Mouse (Mus musculus) monocyte, adult 2 months (primary cell): ENCODE data around the gene Fam81a.

Source experiments
- DNase-seq, 2 experiments: peaks; one replicate each; pipeline ENCODE4 v3.0.0; 2022; ENCODE audit warnings: low spot score in 2 of 2, low read depth in 1 of 2

Fam81a gene

DNA sequence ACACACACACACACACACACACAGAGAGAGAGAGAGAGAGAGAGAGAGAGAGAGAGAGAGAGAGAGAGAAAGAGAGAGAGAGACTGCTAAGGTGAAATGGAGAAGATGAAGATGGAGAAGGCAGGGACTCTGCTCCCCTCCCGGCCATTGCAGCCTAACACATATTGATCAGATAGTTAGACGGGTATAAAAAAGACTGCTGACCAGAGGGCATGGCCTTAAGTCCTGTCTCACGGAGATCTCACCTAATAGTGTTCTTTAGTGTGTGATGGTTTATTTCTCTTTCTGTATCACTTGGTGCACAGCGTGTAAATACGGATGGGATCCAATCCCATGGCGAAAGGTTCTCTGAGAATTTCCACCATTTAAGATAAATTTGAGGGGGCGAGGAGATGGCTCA lies at the start of gene Fam81a:
Fam81a (minus strand) TSS at position 101 of the 400 bp plus-strand sequence.
- no peak for DNase-seq

DNA sequence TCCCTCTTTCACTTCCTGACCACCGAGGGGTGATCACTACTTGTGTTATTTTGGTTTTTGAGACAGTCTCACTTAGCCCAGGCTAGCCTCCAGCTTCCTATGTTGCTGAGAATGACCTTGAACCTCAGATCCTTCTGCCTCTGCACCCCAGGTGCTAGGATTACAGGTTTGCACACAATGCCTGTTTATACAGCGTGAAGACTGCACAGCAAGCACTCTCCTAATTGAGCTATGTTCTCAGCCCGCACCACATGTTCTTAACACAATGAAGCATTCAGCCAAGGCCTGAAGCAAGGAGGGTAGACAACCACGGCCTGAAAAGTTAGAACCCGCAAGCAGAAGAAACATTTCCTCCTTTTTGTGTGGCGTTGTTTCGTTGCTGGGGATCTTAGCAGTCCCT lies 40.3 kb upstream of the Fam81a start:
- DNase-seq = no peak

DNA sequence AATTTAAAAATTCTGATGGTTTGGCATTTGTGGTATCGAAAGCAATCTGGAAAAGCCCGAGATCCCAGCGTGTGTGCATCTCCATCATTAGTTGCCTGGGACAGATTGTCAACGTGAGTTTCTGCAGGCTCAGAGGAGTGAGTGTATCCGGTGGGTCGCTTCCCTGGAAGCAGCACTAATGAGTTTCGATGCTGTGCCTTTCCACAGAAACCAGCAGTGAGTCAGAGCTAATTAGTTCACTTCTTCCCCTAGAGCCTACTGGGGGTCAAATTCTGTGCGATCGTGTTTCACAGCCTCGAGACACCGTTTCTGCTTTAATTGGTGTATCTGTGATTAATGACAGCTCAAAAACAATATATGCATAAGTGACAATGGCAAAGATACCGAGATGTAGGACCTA lies 39.4 kb upstream of the Fam81a start:
- no peak for DNase-seq

- no peak for DNase-seq
Observed at GRCm38 (mm10) chr9:70176291-70176690, 33.9 kb upstream of the Fam81a start.

DNA sequence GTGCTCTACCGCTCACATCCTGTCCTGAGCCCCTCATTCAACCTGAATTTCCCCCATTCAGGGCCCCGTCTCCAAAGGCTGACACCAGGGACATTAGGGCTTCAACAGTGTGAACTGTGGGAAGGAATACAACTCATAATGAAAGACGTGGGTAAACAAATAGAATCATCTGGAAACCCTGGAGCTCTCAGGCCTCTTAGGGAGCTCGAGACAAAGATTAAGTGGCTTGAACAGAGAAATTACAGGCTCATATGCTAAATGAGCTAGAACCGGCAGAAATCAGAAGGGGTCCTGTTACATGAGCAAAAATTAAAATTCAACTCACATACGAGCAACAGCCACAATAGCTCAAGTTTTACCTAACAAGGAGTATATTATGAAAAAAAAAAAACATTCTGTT lies 32.5 kb upstream of the Fam81a start:
- DNase-seq = no peak

DNA sequence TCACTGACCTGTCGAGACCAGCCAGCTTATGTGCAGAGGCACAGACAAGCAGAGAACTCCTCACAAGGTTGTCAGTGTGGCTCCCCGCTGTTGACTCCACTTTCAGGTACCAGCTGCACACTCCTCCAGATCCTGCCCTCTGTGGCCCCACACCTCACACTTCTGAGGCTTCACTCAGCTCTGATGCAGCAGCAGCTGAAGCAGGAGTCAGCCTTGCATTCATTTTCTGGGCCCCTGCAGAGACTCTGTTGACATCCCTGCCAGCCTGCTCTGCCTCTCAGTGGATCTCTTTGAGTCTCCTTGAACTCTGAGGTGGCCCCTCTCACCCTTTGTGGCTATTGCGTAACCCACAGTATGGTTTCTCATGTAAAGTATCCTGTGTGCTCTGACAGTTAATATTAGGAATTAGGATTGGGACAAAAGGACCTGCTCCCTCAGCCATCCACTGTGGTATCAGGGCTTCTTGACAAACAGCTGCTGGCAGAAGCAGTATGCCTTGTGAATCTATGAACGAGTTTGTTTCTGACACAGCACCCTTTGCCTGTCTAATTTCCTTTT lies 32.0 kb upstream of the Fam81a start:
- no peak for DNase-seq

DNA sequence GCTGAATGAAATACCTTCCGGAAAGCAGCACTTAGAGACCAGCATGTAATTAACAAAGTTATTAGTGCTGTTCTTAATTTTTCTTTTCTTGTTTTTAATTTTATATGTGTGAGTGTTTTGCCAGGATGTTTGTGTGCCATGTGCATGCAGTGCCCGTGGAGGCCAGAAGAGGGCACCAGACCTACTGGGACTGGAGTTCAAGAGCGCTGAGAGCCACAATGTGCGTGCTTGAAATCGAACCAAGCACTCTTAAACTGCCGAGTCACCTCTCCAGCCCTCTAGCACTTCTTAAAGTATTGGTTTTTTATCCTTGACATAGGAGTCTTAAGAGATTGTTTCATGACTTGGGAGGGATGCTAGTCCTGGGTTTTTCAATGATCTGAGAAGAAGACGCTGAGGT lies 26.6 kb upstream of the Fam81a start:
- DNase-seq = no peak

DNA sequence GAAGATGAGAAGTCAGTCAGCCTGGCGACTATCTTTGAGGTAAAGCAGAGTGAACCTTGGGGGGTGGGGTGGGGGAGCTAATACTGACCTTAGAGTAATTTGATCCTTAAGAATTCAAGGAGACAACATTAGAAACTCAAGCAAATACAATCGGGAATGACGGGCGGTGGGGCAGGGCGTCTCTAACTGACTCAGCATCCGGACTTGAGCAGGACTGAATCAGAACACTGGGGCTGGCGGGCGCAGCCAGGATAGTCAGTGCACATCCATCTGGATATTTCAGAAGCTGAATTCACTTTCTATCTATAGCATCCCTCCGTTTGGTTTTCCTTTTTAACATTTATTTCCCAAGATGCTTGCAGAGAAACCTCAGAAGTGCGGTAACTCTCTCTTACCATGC lies 17.7 kb upstream of the Fam81a start:
- DNase-seq = no peak

DNA sequence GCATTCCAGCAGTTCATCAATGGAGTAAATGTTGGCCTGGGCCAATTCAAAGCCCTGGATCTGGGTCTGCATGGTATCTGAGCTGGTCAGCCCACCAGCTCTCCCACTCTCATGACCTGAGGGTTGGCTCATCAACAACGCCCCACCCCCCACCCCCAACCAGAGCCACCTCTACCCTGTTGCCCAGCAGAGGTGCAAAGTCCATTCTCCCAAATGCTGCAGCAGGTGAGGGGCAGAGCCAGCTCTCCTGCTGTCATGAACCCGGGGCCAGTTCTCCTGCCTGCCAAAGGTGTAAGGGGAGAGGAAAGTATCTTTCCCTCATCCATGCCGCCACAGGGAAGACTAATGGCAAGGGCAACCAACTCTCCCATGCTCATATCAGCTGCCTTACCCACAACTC lies 5.3 kb upstream of the Fam81a start:
- DNase-seq = no peak

- no peak for DNase-seq
Observed at GRCm38 (mm10) chr9:70145426-70145825, 3.1 kb upstream of the Fam81a start.

- DNase-seq = no peak
Observed at GRCm38 (mm10) chr9:70143326-70143725, 966 bp upstream of the Fam81a start.

GRCm38 (mm10) chr9:70141885-70142326 lies 454 bp downstream of the Fam81a start:
- no peak for DNase-seq

- DNase-seq = no peak
Observed at GRCm38 (mm10) chr9:70140871-70141796, 1.2 kb downstream of the Fam81a start.

GRCm38 (mm10) chr9:70140340-70140739 lies 2.0 kb downstream of the Fam81a start:
- no peak for DNase-seq

- no peak for DNase-seq
Observed at GRCm38 (mm10) chr9:70139331-70139885, 3.0 kb downstream of the Fam81a start.

- DNase-seq = no peak
Observed at GRCm38 (mm10) chr9:70138511-70138910, 3.8 kb downstream of the Fam81a start.

- DNase-seq = no peak
Observed at GRCm38 (mm10) chr9:70137991-70138390, 4.4 kb downstream of the Fam81a start.

DNA sequence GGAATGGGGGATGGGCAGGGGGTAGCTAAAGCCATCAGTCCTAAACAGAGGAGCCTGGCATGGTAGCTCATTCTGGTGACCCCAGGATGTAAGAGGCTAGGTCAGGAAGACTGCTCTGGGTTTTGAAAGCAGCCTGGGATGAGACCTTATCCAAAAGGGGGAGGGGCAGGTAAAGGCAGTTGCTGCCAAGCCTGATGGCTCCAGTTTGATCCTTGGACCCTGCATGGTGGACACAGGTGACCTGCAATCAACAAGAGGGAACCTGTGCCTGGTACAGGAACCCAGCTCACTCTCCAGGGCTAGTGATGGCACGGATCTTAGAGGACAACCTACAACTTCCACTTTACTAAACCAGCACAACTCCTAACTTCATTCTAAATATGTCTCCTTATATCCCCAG lies 7.2 kb downstream of the Fam81a start:
- DNase-seq = no peak

DNA sequence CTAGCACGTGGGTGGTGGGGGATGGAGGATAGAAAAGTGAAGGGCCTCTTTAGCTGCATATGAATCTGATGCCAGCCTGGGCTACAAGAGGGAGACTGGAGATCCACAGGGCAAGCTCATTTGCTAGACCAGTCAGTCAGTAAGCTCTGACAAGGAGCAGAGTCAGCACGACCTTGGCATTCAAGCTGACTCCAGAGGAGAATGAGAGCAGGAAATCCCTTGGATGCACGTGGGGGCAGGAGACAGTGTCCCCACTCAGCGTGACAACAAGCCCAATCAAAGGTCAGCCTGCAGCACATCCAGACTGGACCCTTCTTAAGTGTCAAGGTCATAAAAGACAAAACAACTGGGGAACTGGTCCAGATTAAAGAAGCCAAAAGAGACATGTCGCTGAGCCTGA lies 7.6 kb downstream of the Fam81a start:
- DNase-seq = no peak

- no peak for DNase-seq
Observed at GRCm38 (mm10) chr9:70134215-70134614, 8.1 kb downstream of the Fam81a start.

- no peak for DNase-seq
Observed at GRCm38 (mm10) chr9:70130786-70131185, 11.6 kb downstream of the Fam81a start.

GRCm38 (mm10) chr9:70111869-70112286 lies 30.5 kb downstream of the Fam81a start:
- no peak for DNase-seq
